ENCODE assay signal across 9 mouse cellular contexts in genomic region chr4:141994062-141994471, GRCm38 (mm10). TPM values are rescaled to one million over a fixed set of nuclear protein-coding genes. Genes with fewer than 3 reads are reported as not detected.
A peak's percentile ranks its signal among the peaks of the same experiment; 100 is the strongest.
DNase-seq lines count a peak whose midpoint lies in the region; ATAC-seq and TF ChIP-seq lines count a peak whose summit lies in the region.
"Not testable (repeated sequence)": the region's sequence is repeated elsewhere in the genome, so short reads cannot be mapped to it uniquely, and the experiment has no call there.
"Had no signal": no experiment of that assay in that cellular context is flagged by ENCODE, and none has a peak within 500 bp of the region (broad histone marks: within the 10 kb centered on the region; RNA-seq: fewer than 3 reads in every experiment).

No protein-coding gene starts in this region.

- H3K4me1 ChIP-seq in CH12.LX (ENCODE audit: control insufficient read depth in 1 of 2, insufficient read depth in 2 of 2): peaks cover 9 to 46% of the 10 kb centered on the region in 2 experiments; a peak in 3 of 4 replicates
- peaks cover 0 to 16% of the 10 kb centered on the region in 2 experiments; a peak in 2 of 4 replicates for H3K4me1 ChIP-seq in liver, embryonic 14.5 days (replicated peaks; ENCODE audit: control insufficient read depth in 2 of 2, insufficient read depth in 2 of 2, low read length in 1 of 2)
- peaks cover 36% of the 10 kb centered on the region for H3K4me1 ChIP-seq in megakaryocyte, embryonic 14.5 days

- H3K27ac ChIP-seq in CH12.LX (ENCODE audit: insufficient read depth, low read depth); liver, embryonic 14.5 days: not testable (repeated sequence)

- H3K4me3 ChIP-seq in CH12.LX (replicated peaks in 1 of 3; ENCODE audit: low read depth in 2 of 3, low read length in 2 of 3, poor library complexity in 1 of 3); liver, embryonic 14.5 days (ENCODE audit: insufficient read depth in 1 of 2, low read depth in 2 of 2, low read length in 2 of 2): not testable (repeated sequence)
- peak overlapping the region; percentile 85 for H3K4me3 ChIP-seq in megakaryocyte, embryonic 14.5 days (replicated peaks)

- peak; percentile 75 for DNase-seq in CH12.LX (ENCODE audit: extremely low read depth)
- DNase-seq in R1 (ENCODE audit: low read depth, low spot score): peak; percentile 93
- peak; percentile 29 for DNase-seq in c-Kit-positive CD71-positive TER-119-negative erythroid progenitor cells, embryonic 14.5 days (ENCODE audit: low read depth)
- DNase-seq in liver, embryonic 14.5 days (ENCODE audit: low read depth in 3 of 3, low spot score in 3 of 3): peak in 1 of 3 experiments; percentile 32

- in situ Hi-C loops in CH12.LX (cut with MboI; ENCODE audit: low pct_ligation_motif_present, low pct_unique_long_range_greater_than_20kb, low sequenced_read_pairs): not testable (repeated sequence)

- H3K4me2 ChIP-seq in CH12.LX (ENCODE audit: insufficient read depth, low read depth, poor library complexity, severe bottlenecking): 0 out of 2 replicates have a peak overlapping the region, but pooled peaks have one; percentile 21
- H3K4me2 ChIP-seq in liver, embryonic 14.5 days (ENCODE audit: low read depth): not testable (repeated sequence)

- H3K79me2 ChIP-seq in CH12.LX (replicated peaks; ENCODE audit: control insufficient read depth, extremely low read depth, insufficient read depth, poor library complexity, severe bottlenecking): not testable (repeated sequence)

- TF ChIP-seq POLR2A in CH12.LX (IDR thresholded peaks at IDR 0.05; ENCODE audit: low read depth, low read length): not testable (repeated sequence)

- not testable (repeated sequence) for TF ChIP-seq RAD21 in CH12.LX (IDR thresholded peaks at IDR 0.05; ENCODE audit: low read depth, low read length)

- ATAC-seq in hematopoietic stem cell, adult 5-6 weeks (replicated peaks in 1 of 2; ENCODE audit: insufficient read depth in 1 of 2, low FRiP score in 2 of 2, low TSS enrichment in 1 of 2, low read depth in 1 of 2, poor library complexity in 2 of 2, severe bottlenecking in 2 of 2): peak; percentile 73 to 79; a peak in 3 of 4 replicates
- peak; percentile 47; the same call in 1 of the 2 replicates for ATAC-seq in liver, embryonic 14.5 days (ENCODE audit: insufficient read depth)

- TF ChIP-seq EP300 in CH12.LX (IDR thresholded peaks at IDR 0.05; ENCODE audit: low read length); liver, embryonic 14.5 days (IDR thresholded peaks at IDR 0.05; ENCODE audit: low read depth): not testable (repeated sequence)

- not testable (repeated sequence) for H3K36me3 ChIP-seq in CH12.LX (replicated peaks in 1 of 2; ENCODE audit: control insufficient read depth in 1 of 2, insufficient read depth in 1 of 2, low read length in 1 of 2); liver, embryonic 14.5 days (replicated peaks; ENCODE audit: control insufficient read depth, insufficient read depth, low read depth); megakaryocyte, embryonic 14.5 days (replicated peaks; ENCODE audit: low read length)

- H3K9ac ChIP-seq in CH12.LX (ENCODE audit: insufficient read depth, low read depth); liver, embryonic 14.5 days (replicated peaks): not testable (repeated sequence)

- H3K9me3 ChIP-seq in CH12.LX (replicated peaks; ENCODE audit: low read length); liver, embryonic 14.5 days (ENCODE audit: control insufficient read depth, low read length); megakaryocyte, embryonic 14.5 days: not testable (repeated sequence)

- 28% methylated on average over 2 of the region's 2 CpGs for WGBS in liver, embryonic 14.5 days (ENCODE audit: insufficient replicate concordance)

- not testable (repeated sequence) for TF ChIP-seq CTCF in CH12.LX (conservative IDR thresholded peaks at IDR 0.05 in 1 of 2, IDR thresholded peaks at IDR 0.05 in 1 of 2; ENCODE audit: low read depth in 2 of 2, low read length in 2 of 2); liver, embryonic 14.5 days (IDR thresholded peaks at IDR 0.05; ENCODE audit: low read depth)

- dilution Hi-C loops in CH12.LX (cut with MboI; ENCODE audit: extremely low pct_ligation_motif_present, extremely low pct_unique_long_range_greater_than_20kb, low sequenced_read_pairs): not testable (repeated sequence)

- H3K27me3 ChIP-seq in CH12.LX (replicated peaks); liver, embryonic 14.5 days (ENCODE audit: control insufficient read depth, insufficient read depth, low read length): not testable (repeated sequence)
- H3K27me3 ChIP-seq in megakaryocyte, embryonic 14.5 days (replicated peaks): peaks cover 16% of the 10 kb centered on the region

TF ChIP-seq in CH12.LX, 34 proteins besides CTCF, POLR2A, EP300 and RAD21:
- TF ChIP-seq MXI1 (IDR thresholded peaks at IDR 0.05; ENCODE audit: low read depth, low read length): peak; percentile 32; the same call in 1 of the 2 replicates

RNA-seq across cellular contexts. Expression of gene Fhad1, which starts 20.8 kb away (rescaled TPM):
- 3.8 and 4.8 TPM in 2 replicates for total RNA-seq in CH12.LX (2012; rRNA removed)
- total RNA-seq in CH12.LX (2014; rRNA removed): 5.3 and 5.5 TPM in 2 replicates
- 8.6 and 10.1 TPM in 2 replicates for polyA plus RNA-seq in CH12.LX (2012; ENCODE audit: insufficient read length, low read depth)
- total RNA-seq in hematopoietic stem cell, adult 5-6 weeks (2017): not detected in 2 replicates
- polyA plus RNA-seq in liver, embryonic 14.5 days (2012; rRNA removed): 0.03 and 0.23 TPM in 2 replicates
- polyA plus RNA-seq in liver, embryonic 14.5 days (2014; fragmentation: Nextera tagmentation; extraction: Ambion mirVana): 0.11 TPM in 1 of 2 replicates, not detected in the other
- polyA plus RNA-seq in megakaryocyte, embryonic 14.5 days (2012; ENCODE audit: insufficient read depth, low replicate concordance): 0.29 TPM in 1 of 2 replicates, not detected in the other
- total RNA-seq: heart, postnatal 36 days had no signal
- polyA plus RNA-seq: G1E; liver, embryonic 16.5 days had no signal
